Mouse (Mus musculus) megakaryocyte-erythroid progenitor cell, adult 5-6 weeks (primary cell): ENCODE results near the gene Katna1. TPM values are rescaled to one million over a fixed set of nuclear protein-coding genes. Genes with fewer than 3 reads are reported as not detected.

Source experiments
- ATAC-seq: replicated peaks from 2 replicates; pipeline ENCODE4 v1.8.0; 2016; ENCODE audit warnings: mild to moderate bottlenecking, inconsistent platforms; ENCODE audit not compliant: severe bottlenecking, poor library complexity, low FRiP score, low TSS enrichment
- total RNA-seq, 2 experiments: library from RNA; stranded (forward) in 1 of 2; stranded (reverse) in 1 of 2; fragments of 200-1000, 215-1000 nt in 1 of 2; fragments of >200 nt in 1 of 2; fragmentation: Nextera tagmentation in 1 of 2; gene quantifications; 2 replicates each; pipeline ENCODE4 v1.2.3; 2014 to 2017

Gene Katna1
- total RNA-seq, 2 experiments from 2014 or later, result 39.7 to 70.3 TPM

- ATAC-seq, result no peak
These were observed 47.0 kb downstream of the Katna1 start for GRCm38 (mm10) chr10:7772769-7773168.

- no peak for ATAC-seq
These were observed 49.6 kb downstream of the Katna1 start for GRCm38 (mm10) chr10:7775421-7775820.

DNA sequence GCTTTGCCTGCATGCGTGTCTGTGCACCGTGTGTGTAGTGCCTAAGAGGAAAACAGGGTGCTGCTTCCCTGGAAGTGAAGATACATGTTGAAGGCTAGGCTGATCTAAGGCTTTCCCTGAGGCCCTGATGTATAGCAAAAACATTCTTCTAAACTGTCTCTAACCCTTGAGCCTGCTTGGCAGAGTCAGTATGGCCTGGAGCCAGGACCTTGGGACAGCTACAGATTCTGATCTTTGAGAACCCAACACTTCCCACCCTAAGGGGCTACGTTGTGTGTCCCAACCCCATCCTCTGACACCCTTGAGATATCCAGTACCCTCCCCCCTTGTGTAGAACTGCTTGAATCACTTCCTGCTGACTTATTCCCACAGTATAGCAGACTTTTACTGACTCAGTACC lies 52.6 kb downstream of the Katna1 start:
- no peak for ATAC-seq

GRCm38 (mm10) chr10:7779751-7780237 lies 54.0 kb downstream of the Katna1 start:
- no peak for ATAC-seq

- peak; percentile 88 for ATAC-seq
These were observed 54.7 kb downstream of the Katna1 start for GRCm38 (mm10) chr10:7780238-7781176.

DNA sequence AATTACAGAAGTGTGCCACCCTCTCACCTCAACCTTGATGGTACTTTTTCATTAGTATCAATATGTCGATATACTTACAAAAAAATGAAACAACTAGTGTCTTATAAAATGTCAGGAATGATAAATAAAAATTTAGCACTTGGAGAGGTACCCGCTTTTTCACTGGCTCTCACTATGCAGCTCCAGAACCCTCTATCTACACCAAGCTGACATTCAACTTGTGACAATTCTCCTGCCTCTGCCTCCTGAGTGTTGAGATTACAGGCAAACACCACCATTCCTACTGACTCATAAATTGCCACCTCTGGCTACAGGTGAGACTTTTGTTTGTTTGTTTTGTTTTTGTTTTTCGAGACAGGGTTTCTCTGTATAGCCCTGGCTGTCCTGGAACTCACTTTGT lies 55.4 kb downstream of the Katna1 start:
- peak; percentile 18 for ATAC-seq

DNA sequence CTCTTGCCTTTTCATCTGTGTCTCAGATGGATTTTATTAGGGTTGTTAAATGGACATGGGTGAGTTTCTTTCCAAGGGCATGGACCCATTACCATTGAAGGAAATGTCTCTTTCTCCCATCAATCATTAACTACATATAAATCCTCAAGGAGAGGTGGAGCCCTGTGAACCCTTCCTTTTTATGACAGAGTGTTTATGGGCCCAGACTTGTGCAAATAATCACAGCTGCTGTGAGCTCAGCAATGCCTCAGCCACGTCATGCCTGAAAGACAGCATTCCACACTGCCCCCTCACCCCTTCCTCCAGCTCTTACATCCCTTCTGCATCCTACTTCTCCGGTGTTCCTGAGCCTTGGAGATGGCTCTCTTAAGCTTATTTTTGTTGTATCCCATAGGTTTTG lies 61.5 kb downstream of the Katna1 start:
- no peak for ATAC-seq

GRCm38 (mm10) chr10:7792254-7792750 lies 66.5 kb downstream of the Katna1 start:
- peak; percentile 5; the same call in 1 of the 2 replicates for ATAC-seq

- peak; percentile 94 for ATAC-seq
These were observed 67.1 kb downstream of the Katna1 start, which contains the start of the genes Ginm1 and Ppil4 for GRCm38 (mm10) chr10:7792751-7793385. TSS of gene Ginm1 (minus strand) at chr10:7792824. TSS of gene Ppil4 (plus strand) at chr10:7792891.

GRCm38 (mm10) chr10:7801258-7801657 lies 75.5 kb downstream of the Katna1 start:
- no peak; the same call in 1 of the 2 replicates for ATAC-seq

GRCm38 (mm10) chr10:7802519-7803140 lies 76.8 kb downstream of the Katna1 start:
- ATAC-seq, result no peak

DNA sequence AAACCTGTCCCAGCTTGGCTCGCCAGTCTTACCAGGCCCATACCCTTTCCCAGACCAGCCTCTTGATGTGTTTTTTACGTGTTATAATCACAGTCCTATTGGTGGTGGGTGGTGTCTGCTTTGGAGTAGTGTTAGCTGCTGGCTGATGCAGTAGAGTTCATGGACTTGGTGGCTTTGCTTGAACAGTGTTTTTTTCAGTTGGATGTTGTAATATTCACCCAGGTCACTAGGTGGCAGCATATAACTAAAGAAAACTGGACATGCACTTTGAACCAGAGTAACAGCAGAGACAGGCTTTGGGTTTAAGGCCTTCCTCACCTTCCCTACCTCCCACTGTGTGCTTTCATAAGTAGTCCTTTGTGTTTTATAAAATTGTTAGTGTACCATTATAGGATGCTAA lies 84.1 kb downstream of the Katna1 start:
- ATAC-seq, result peak; percentile 75

Other genes starting within 250 kb of the Katna1 start
- gene Lrp11, start 136.2 kb upstream of the Katna1 start, total RNA-seq (2014; fragmentation: Nextera tagmentation), result 3.2 and 4.0 TPM in 2 replicates
- gene Lrp11, start 136.2 kb upstream of the Katna1 start, total RNA-seq (2017), result 0.61 and 5.2 TPM in 2 replicates
- gene Nup43, start 58.5 kb upstream of the Katna1 start, total RNA-seq (2014; fragmentation: Nextera tagmentation), result 53.1 and 54.8 TPM in 2 replicates
- 23.9 and 64.8 TPM in 2 replicates for gene Nup43, start 58.5 kb upstream of the Katna1 start, total RNA-seq (2017)
- gene Pcmt1, start 44.9 kb upstream of the Katna1 start, total RNA-seq (2014; fragmentation: Nextera tagmentation), result 75.4 and 83.6 TPM in 2 replicates
- 106 and 110 TPM in 2 replicates for gene Pcmt1, start 44.9 kb upstream of the Katna1 start, total RNA-seq (2017)
- 18.3 and 21.3 TPM in 2 replicates for gene Lats1, start 44.8 kb upstream of the Katna1 start, total RNA-seq (2014; fragmentation: Nextera tagmentation)
- gene Lats1, start 44.8 kb upstream of the Katna1 start, total RNA-seq (2017), result 13.5 and 15.8 TPM in 2 replicates
- 21.5 and 27.4 TPM in 2 replicates for gene Ginm1, start 66.8 kb downstream of the Katna1 start, total RNA-seq (2014; fragmentation: Nextera tagmentation)
- gene Ginm1, start 66.8 kb downstream of the Katna1 start, total RNA-seq (2017), result 48.8 and 57.1 TPM in 2 replicates
- 34.5 and 36.4 TPM in 2 replicates for gene Ppil4, start 66.9 kb downstream of the Katna1 start, total RNA-seq (2014; fragmentation: Nextera tagmentation)
- gene Ppil4, start 66.9 kb downstream of the Katna1 start, total RNA-seq (2017), result 111 and 112 TPM in 2 replicates
- gene Zc3h12d, start 106.5 kb downstream of the Katna1 start, total RNA-seq (2014; fragmentation: Nextera tagmentation), result 0.62 TPM in 1 of 2 replicates, not detected in the other
- not detected in 2 replicates for gene Zc3h12d, start 106.5 kb downstream of the Katna1 start, total RNA-seq (2017)
- 61.1 and 115 TPM in 2 replicates for gene Tab2, start 230.2 kb downstream of the Katna1 start, total RNA-seq (2014; fragmentation: Nextera tagmentation)
- 53.7 and 59.2 TPM in 2 replicates for gene Tab2, start 230.2 kb downstream of the Katna1 start, total RNA-seq (2017)